Mouse (Mus musculus) embryonic facial prominence, embryonic 14.5 days (tissue): ENCODE measurements around the gene Cpne6. TPM values are rescaled to one million over a fixed set of nuclear protein-coding genes. Genes with fewer than 3 reads are reported as not detected.

ENCODE experiments used
- ATAC-seq: fragments of 200-750 bp; cut with Nextera tagmentation; 2 replicates; pipeline ENCODE4 v1.8.0; 2017; ENCODE audit warnings: low read depth, moderate number of reproducible peaks, moderate TSS enrichment
- DNase-seq: peaks from one replicate; pipeline ENCODE4 v3.0.0-alpha.2; 2015; ENCODE audit warnings: low spot score
- H3K27ac ChIP-seq: fragments of 300-500 bp; sonication (generic); replicated peaks from 2 replicates; pipeline ENCODE4 v1.5.1; 2014; ENCODE audit warnings: low read depth, mild to moderate bottlenecking, low read length, moderate library complexity
- H3K27me3 ChIP-seq: fragments of 300-500 bp; sonication (generic); replicated peaks from 2 replicates; pipeline ENCODE4 v1.6.1; 2014; ENCODE audit warnings: low read length; ENCODE audit not compliant: control insufficient read depth, insufficient read depth
- H3K36me3 ChIP-seq: fragments of 300-500 bp; sonication (generic); 2 replicates; pipeline ENCODE4 v1.6.1; 2014; ENCODE audit warnings: low read length, mixed read lengths; ENCODE audit not compliant: control insufficient read depth, insufficient read depth
- H3K4me1 ChIP-seq: fragments of 300-500 bp; sonication (generic); 2 replicates; pipeline ENCODE4 v1.6.1; 2014; ENCODE audit warnings: antibody characterized with exemption, low read length; ENCODE audit not compliant: control insufficient read depth, insufficient read depth
- H3K4me2 ChIP-seq: fragments of 300-500 bp; sonication (generic); 2 replicates; pipeline ENCODE4 v1.6.1; 2014; ENCODE audit warnings: low read depth, mild to moderate bottlenecking, low read length, moderate library complexity, mixed read lengths
- H3K4me3 ChIP-seq: fragments of 300-500 bp; sonication (generic); 2 replicates; pipeline ENCODE4 v1.5.1; 2014; ENCODE audit warnings: low read depth, mild to moderate bottlenecking, low read length
- H3K9ac ChIP-seq: fragments of 300-500 bp; sonication (generic); 2 replicates; pipeline ENCODE4 v1.6.1; 2014; ENCODE audit warnings: low read depth, mild to moderate bottlenecking, low read length, moderate library complexity, mixed read lengths
- H3K9me3 ChIP-seq: fragments of 300-500 bp; sonication (generic); 2 replicates; pipeline ENCODE4 v1.6.1; 2016; ENCODE audit warnings: low read length; ENCODE audit not compliant: control insufficient read depth
- WGBS: fragments of 180-500 bp; shearing (Covaris S2); extraction: QIAGEN DNeasy Blood & Tissue Kit; methylation state at CpG from one replicate; pipeline ENCODE4 v1.1.7; 2014; 5-methylcytosine and 5-hydroxymethylcytosine counted together
- polyA plus RNA-seq: library from polyadenylated mRNA; unstranded; fragments of >200 nt; fragmentation: Nextera tagmentation; extraction: Ambion mirVana; gene quantifications from 2 replicates; pipeline ENCODE4 v1.2.1, GENCODE M21; 2014

The Cpne6 gene
- polyA plus RNA-seq, 1 experiment from 2014 or later = 5.2 TPM

DNA sequence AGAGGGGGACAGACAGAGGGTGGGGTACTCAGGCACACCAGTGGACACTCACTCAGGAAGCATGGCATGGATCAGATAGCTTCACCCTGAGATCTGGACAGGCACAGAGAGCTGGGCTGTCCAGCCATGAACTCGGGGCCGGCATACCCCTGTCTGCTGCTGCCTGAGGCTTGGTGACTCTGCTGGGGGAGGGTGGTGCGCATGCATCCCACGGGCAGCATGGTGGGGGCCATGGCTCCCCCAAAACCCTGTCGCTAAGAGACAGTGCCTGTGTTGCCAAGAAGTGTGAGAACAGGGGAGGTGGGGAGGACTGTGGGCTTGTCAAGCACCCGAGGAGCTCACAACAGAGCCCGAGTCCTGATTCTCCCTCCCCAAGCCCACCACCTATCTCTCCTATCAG is 792 bp downstream of the Cpne6 start:
- WGBS = 60% methylated on average over 7 of the region's 7 CpGs
- no peak for DNase-seq
- Histone ChIP-seq H3K4me1 (no peaks in the 10 kb centered on the region; the same call in 1 of the 2 replicates), H3K27me3 (no peaks in the 10 kb centered on the region; the same call in 1 of the 2 replicates), H3K9me3 (no peaks in the 10 kb centered on the region), H3K27ac (no peak overlapping the region), H3K4me2 (no peak overlapping the region), H3K36me3 (no peaks in the 10 kb centered on the region), H3K9ac (no peak overlapping the region), H3K4me3 (no peak overlapping the region)
- ATAC-seq = no peak

DNA sequence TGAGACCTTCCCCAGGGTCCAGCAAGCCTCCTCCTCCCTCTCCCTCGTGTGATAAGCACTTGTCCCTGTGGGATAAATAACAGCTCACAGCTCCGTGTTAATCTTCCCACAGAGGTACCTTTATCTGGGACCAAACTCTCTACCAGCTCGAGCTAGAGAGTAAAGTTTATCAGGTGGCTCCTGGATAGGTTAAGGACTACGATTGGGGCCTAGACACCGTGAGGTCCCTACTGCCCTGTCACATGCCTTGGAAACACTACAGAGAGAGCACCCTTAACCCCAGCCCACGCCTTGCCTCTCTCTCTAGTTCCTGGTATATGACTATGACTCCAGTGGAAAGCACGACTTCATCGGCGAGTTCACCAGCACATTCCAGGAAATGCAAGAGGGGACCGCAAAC is 3.7 kb downstream of the Cpne6 start:
- ATAC-seq (no peak), DNase-seq (no peak)
- no peaks in the 10 kb centered on the region for H3K9me3 ChIP-seq
- H3K9ac ChIP-seq = no peak overlapping the region
- no peaks in the 10 kb centered on the region for H3K36me3 ChIP-seq
- no peak overlapping the region for H3K27ac ChIP-seq
- 63% methylated on average over 10 of the region's 10 CpGs for WGBS
- H3K4me1 ChIP-seq = no peaks in the 10 kb centered on the region; the same call in 1 of the 2 replicates
- H3K4me3 ChIP-seq = no peak overlapping the region
- H3K4me2 ChIP-seq = no peak overlapping the region
- peaks cover under 1% of the 10 kb centered on the region; the same call in 1 of the 2 replicates for H3K27me3 ChIP-seq

DNA sequence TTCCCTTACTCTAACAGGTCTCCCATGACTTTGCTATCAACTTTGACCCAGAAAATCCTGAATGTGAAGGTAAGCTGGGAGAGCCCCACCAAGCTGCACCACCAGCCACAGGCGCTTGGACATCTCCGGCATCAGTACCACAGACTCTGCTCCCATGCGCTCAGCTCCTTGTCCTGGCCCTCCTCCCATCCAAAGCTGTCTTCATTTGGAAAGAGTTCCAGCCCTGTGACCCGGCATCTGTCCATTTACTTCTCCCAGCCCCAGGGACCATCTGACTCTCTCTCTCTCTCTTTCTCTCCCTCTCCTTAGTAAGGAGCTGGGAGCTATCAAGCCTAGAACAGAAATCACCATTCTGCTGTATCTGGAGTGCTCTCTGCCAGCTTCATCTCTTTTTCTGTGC is 5.6 kb downstream of the Cpne6 start:
- peaks cover under 1% of the 10 kb centered on the region; the same call in 1 of the 2 replicates for H3K4me1 ChIP-seq
- H3K27me3 ChIP-seq = peaks cover 18% of the 10 kb centered on the region
- H3K27ac ChIP-seq = no peak overlapping the region
- no peaks in the 10 kb centered on the region for H3K36me3 ChIP-seq
- no peak overlapping the region for H3K4me3 ChIP-seq
- H3K4me2 ChIP-seq = no peak overlapping the region
- 77% methylated on average over 4 of the region's 4 CpGs for WGBS
- H3K9me3 ChIP-seq = no peaks in the 10 kb centered on the region
- no peak overlapping the region for H3K9ac ChIP-seq
- ATAC-seq (no peak), DNase-seq (no peak)

DNA sequence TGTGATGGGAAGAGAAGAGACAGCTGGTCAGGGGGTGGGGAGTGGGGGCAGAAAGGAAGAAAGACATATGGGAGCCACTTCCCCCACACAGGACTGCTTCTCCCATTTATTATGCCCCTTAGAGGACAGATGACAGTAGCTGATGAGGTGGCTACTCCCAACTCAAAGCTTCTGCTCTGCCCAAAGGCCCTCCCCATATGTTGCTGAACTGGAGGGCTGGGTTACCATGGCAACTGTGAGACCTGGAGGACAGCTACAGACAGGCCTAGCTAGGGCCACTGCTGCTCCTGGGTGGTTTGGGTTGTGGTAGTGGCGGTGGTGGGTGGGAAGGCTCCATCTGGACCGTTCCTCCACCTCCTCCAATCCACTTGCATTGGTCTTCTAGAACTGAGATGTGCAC is 8.7 kb downstream of the Cpne6 start:
- ATAC-seq (peak; percentile 27; the same call in 1 of the 2 replicates), DNase-seq (no peak)
- no peak overlapping the region for H3K27ac ChIP-seq
- H3K9ac ChIP-seq = no peak overlapping the region
- H3K27me3 ChIP-seq = peaks cover 34% of the 10 kb centered on the region
- 0 out of 2 replicates have a peak, but pooled peaks cover 2% of the 10 kb centered on the region for H3K4me1 ChIP-seq
- 40% methylated on average over 2 of the region's 2 CpGs for WGBS
- H3K9me3 ChIP-seq = no peaks in the 10 kb centered on the region
- no peaks in the 10 kb centered on the region for H3K36me3 ChIP-seq
- no peak overlapping the region for H3K4me3 ChIP-seq
- H3K4me2 ChIP-seq = no peak overlapping the region

DNA sequence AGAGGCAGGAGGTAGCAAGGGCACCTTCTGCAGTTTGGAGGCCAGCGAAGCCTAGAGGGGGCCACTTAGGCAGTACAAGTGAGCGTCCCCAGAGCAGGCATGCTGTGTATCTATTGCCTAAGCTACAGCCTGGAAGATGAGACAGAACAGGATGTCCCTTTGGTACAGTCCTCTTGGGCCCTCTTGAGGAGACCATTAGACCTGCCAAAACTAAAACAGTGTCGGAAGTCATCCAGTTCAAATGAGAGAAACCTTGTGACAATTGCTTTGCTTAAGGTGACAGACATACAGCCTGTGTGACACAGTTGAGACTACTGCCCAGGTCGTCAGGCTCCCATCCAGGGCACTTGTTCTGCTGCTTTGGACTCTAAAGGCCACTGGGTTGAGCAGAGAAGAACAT is 9.4 kb downstream of the Cpne6 start:
- Histone ChIP-seq H3K27ac (no peak overlapping the region), H3K4me1 (0 out of 2 replicates have a peak, but pooled peaks cover 2% of the 10 kb centered on the region), H3K27me3 (peaks cover 34% of the 10 kb centered on the region), H3K4me2 (no peak overlapping the region), H3K4me3 (no peak overlapping the region), H3K9me3 (no peaks in the 10 kb centered on the region), H3K9ac (no peak overlapping the region), H3K36me3 (no peaks in the 10 kb centered on the region)
- 51% methylated on average over 4 of the region's 4 CpGs for WGBS
- DNase-seq (no peak), ATAC-seq (no peak)

DNA sequence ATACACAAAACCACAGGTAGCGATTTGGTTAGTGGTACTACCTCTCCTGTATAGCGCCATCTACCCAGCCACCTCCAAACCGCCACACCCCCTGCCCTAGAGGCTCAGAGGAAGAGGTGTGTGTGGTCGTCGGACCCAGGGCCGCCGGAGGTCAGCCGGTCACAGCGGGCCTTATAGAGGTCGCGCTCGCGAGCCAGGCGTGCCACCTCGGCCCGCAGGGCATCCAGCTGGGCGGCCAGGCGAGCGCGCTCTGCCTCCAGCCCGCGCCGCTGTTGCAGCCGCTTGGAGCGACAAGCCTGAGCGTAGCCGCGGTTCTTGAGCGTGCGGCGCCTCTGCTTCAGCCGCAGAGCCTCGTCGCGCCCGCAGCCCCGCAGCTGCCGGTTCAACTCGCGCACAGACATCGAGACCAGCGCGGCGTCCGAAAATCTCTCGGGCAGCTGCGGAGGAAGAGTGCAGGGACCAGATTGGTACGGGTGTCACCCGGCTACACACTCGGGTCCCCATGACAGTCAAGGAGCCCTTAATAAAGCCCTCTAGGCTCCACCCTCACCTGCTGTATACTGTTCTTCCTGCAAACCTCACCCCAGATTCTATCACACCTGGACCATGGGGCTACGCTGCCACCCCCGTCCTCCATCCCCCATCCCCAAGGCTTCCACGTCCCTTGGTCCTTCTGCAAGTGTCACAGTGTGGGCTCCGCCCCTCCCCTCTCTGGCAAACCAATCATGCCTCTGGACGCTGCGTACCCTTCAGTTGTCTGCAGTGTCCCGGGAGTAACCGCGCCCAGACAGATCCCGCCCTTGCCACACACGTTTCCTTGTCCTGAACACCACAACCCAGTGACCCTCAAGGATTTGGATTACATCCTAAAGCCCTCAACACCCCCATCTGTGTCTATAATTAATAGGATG is 10.5 kb downstream of the Cpne6 start:
- peak overlapping the region; percentile 48 for H3K4me3 ChIP-seq
- ATAC-seq (peak; percentile 69), DNase-seq (peak; percentile 37)
- H3K9me3 ChIP-seq = no peaks in the 10 kb centered on the region
- no peaks in the 10 kb centered on the region for H3K36me3 ChIP-seq
- no peak overlapping the region for H3K27ac ChIP-seq
- peak overlapping the region; percentile 57 for H3K9ac ChIP-seq
- WGBS = 2% methylated on average over 33 of the region's 61 CpGs
- peak overlapping the region; percentile 95 for H3K4me2 ChIP-seq
- H3K4me1 ChIP-seq = 0 out of 2 replicates have a peak, but pooled peaks cover 2% of the 10 kb centered on the region
- peaks cover 34% of the 10 kb centered on the region for H3K27me3 ChIP-seq

DNA sequence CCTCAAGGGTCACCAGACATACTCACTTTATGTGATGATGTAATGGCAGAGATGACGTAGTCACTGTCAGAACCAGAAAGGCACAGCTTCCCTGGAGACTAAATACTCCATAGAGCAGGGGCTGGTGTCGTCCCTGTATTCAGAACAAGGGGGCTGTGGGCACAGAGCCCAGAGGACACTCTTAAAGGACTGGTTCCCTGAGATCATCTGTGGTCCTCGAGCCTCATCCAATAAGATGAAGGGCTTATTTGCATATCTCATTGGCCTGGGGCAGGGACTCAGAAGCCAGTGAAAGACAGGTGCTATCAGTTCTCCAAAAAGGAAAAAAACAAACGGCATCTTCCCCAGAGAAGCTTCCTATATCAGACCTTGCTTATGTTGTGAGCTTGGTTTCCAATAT is 13.8 kb downstream of the Cpne6 start:
- 0 out of 2 replicates have a peak, but pooled peaks cover 2% of the 10 kb centered on the region for H3K4me1 ChIP-seq
- no peak overlapping the region for H3K4me3 ChIP-seq
- DNase-seq = no peak
- ATAC-seq = no peak
- no peaks in the 10 kb centered on the region for H3K9me3 ChIP-seq
- WGBS = 61% methylated on average over 4 of the region's 4 CpGs
- no peak overlapping the region for H3K27ac ChIP-seq
- H3K4me2 ChIP-seq = no peak overlapping the region
- no peak overlapping the region for H3K9ac ChIP-seq
- no peaks in the 10 kb centered on the region for H3K36me3 ChIP-seq
- H3K27me3 ChIP-seq = peaks cover 33% of the 10 kb centered on the region

DNA sequence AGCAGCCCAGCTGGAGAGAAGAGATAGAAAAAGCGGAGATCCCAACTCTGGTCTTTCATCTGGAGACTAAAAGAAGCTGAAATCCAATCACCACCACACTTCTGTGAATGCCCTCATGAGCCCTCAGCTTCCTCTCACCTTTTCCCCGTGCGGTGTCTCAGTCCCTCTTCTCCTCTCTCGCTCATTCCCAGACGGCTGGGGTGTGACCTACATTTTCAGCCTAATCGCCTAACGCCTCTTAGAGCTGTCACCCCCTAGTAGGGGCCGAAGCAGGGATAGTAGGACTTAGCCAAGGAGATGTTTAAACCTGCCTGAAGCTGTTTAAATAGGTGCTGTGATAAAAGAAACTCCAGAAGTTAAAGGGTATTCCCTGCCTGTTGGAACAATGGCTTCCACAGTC is 14.5 kb downstream of the Cpne6 start, which contains the start of gene Nrl:
Nrl (minus strand) TSS at position 197 of the 400 bp plus-strand sequence.
- WGBS = 32% methylated on average over 8 of the region's 8 CpGs

More for the DNA sequence above, 14.5 kb downstream of the Cpne6 start, which contains the start of gene Nrl:
- H3K4me1 ChIP-seq = 0 out of 2 replicates have a peak, but pooled peaks cover 2% of the 10 kb centered on the region
- no peaks in the 10 kb centered on the region for H3K9me3 ChIP-seq
- H3K27me3 ChIP-seq = peaks cover 29% of the 10 kb centered on the region
- no peaks in the 10 kb centered on the region for H3K36me3 ChIP-seq
- no peak within 1 kb of the TSS for H3K4me2 ChIP-seq
- H3K4me3 ChIP-seq = no peak within 1 kb of the TSS
- DNase-seq = no peak
- no peak within 1 kb of the TSS for H3K9ac ChIP-seq
- no peak within 1 kb of the TSS for H3K27ac ChIP-seq
- no peak for ATAC-seq
